Mouse (Mus musculus): ENCODE results near the gene Jmjd1c.

The Jmjd1c gene

GRCm38 (mm10) chr10:67253115-67253514 lies 157.2 kb downstream of the Jmjd1c start:
- DNase-seq = no peak

- peak; percentile 43 for DNase-seq
Observed at GRCm38 (mm10) chr10:67264852-67265251, 168.9 kb downstream of the Jmjd1c start.

DNA sequence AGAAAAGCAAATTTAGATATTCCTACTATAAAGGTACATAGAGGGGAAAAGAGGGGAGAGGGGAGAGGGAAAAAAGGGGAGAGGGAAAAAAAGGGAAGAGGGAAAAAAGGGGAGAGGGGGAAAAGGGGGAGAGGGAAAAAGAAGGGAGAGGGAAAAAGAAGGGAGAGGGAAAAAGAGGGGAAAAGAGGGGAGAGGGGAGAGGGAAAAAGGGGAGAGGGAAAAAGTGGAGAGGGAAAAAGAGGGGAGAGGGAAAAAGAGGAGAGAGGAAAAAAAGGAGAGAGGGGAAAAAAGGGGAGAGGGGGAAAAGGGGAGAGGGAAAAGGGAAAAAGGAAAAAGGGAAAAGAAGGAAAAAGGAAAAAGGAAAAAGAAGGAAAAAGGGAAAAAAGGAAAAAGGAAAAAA lies 180.0 kb downstream of the Jmjd1c start:
- DNase-seq = no peak

DNA sequence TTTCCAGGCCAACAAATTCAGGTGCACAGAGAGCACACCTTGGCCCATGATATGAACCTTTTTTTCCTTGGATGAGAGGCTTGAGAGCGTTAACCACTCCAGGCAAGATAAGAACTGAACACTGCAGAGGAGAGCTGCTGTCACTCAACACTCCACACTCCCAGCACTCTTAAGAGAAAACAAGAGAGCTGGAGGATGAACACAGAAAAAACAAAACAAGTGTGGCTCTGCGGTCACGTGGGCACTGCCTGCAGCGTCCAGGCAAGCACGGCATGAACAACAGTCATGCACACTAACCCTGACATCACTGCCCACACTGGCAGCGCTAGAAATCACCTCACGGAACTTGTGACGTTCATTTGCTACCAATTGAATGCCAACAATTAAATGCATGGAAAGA lies 185.9 kb downstream of the Jmjd1c start:
- DNase-seq = no peak

- no peak for DNase-seq
Observed at GRCm38 (mm10) chr10:67282531-67282930, 186.6 kb downstream of the Jmjd1c start.

DNA sequence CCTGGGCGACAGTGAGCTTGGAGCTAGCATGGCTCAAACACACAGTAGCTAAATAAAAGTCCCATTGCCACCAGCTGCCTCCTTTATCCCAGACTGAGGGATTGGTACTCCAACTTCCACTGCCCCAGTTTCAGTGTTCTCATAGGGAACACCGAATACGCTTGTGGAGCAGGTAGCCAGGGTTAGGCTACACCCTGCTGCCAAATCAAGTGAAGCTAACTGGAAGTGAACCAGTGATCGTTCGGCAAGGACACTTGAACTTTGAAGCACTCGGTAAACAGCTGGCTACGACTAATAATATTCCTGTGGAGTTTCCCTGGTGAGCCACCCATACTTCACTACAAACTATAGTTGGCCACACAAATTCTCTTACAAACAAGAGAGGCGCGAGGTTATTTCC lies 187.6 kb downstream of the Jmjd1c start:
- DNase-seq = no peak

DNA sequence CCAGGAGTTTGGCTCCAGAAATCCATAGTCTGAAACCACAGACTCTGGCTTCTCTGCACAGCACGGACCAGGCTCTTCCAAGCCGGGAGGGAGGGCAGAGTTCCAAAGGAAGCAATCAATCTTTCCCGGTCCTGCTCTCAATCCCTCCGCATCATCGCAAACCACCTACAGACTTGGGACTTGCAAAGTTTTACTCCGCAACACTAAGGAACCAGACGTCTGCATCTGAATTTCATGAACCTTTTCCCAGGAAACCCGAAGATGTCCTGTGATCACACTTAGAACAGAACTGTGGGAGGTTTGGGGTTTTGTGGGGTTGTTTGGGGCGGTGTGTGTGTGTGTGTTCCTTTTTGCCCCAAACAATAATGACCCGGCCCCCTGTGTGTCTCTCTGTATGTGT lies 188.4 kb downstream of the Jmjd1c start:
- no peak for DNase-seq

- DNase-seq = no peak
Observed at GRCm38 (mm10) chr10:67284761-67285175, 188.8 kb downstream of the Jmjd1c start.

DNA sequence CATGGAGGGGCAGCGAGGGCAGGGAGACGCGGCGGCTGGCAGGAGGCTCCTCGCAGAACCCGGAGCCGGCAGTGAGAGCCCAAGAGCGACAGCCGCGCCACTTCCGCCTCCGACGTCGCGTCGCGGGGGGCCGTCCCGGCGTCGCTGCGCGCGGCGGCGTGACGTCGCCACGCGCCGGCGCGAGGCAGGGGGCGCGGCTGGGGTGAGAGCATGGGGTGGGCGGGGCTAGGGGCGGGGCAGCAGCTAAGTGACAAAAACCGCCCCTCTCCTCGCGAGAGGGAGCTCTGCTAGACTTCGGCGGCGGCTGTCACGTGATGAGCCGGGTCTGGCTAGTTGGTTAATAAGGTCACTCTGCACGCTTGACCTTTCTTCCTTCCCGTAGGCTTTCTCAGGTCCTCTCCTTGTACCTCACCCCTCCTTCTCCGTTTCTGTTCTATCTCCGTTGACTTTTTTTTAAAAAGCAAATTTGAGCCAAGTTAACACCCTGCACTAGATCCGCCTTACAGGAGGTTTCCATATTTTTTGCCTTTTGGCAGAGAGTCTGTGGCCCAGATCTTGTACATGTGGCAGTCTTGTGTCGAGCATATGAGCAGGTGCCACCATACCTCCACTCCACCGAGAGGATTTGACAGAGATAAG lies 189.4 kb downstream of the Jmjd1c start, which contains the start of gene Nrbf2:
Gene Nrbf2 (minus strand): TSS at position 130 of the 639 bp plus-strand sequence.
- DNase-seq = peak; percentile 84

- DNase-seq = peak; percentile 68
Observed at GRCm38 (mm10) chr10:67287877-67288276, 192.0 kb downstream of the Jmjd1c start.

- no peak for DNase-seq
Observed at GRCm38 (mm10) chr10:67290622-67291021, 194.7 kb downstream of the Jmjd1c start.

DNA sequence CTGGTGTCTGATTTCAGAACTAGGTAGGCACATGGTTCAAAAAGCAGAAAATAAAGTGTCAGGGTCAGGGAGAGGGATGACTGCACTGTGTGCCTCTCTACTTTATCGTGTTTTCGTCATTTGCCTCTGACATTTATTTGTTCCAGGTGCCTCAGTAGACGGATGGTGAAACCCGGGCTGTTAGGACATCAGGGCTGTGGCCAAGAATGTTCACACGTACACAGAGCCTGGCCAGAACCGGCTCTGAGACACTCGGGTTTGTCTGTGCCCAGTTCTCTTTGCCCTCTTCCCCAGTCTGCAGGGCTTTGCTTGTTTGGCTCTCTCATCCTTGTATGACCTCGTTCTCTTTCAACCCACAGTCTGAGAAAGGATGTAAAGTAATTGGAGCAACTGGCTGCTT lies 195.2 kb downstream of the Jmjd1c start:
- no peak for DNase-seq

DNA sequence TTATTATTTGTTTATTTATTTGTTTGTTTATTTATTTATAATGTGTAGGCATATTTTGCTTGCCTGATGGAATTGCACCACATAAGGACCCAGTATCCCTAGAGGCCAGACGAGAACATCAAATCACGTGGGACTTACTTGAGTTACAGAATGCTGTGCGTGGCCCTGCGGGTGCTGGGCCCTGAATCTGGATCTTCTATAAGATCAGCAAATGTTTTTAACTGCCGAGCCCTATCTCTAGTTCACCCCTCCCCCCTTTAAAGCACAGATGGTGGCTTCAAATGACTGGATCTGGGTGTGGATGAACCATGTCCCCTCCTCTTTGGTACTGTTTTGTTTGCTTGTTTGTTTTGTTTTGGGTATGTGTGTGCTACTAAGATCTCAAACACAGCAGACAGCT lies 199.4 kb downstream of the Jmjd1c start:
- DNase-seq = no peak

DNA sequence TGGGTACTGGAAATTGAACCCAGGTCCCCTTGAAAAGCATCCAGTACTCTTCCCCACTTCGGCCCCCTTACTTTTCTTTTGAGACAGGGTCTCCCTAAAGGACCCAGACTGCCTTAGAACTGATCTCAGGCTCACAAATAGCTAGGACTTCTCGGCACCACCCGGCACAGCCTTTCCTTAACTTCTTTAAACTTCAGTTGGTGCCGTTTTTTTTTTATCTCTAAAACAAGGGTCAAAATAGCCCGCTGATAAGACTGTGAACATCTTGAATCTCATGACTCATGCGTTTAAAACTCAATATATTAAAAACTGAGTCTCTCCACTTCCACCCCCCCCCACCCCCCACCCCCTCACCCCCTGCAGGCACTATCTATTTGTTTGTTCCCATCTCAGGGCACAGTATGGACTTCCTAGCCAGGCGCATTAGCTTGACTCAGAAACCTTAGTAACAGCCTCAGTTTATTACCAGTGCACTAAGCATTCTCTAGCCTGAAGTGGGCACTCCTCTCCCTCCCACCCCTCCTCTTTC lies 200.1 kb downstream of the Jmjd1c start:
- no peak for DNase-seq

- DNase-seq = no peak
Observed at GRCm38 (mm10) chr10:67296482-67297152, 200.7 kb downstream of the Jmjd1c start.

DNA sequence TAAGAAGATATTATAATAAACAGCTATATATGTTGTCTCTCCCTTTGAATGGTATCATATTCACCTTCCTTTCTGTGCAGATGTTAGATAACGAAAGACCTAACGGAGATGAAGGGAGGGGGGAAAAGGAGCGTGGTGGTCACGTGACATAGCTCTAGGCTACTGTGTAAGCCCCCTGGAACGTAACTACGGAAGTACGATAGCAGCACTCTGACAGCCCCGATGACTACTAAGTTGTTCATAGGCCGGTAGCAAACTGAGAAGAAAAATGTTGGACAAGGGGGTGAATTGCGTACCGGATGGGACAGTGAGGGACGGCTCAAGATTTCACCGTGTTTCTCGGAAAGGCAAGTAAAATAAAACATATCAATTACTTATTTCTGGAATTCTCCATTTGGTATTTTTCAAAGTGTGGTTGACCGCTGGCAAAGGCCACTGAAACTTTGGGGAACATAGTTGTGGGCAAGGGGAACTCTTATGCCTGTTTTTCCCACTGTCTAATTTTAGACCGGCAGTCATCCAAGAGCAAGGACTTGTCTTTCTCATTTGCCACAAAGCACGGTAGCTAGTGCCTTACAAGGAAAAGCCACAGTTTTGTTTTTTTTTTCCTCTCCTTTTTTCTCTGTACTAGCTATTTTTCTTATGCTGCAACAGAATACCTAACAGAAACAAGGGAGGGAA lies 201.4 kb downstream of the Jmjd1c start:
- no peak for DNase-seq

- DNase-seq = no peak
Observed at GRCm38 (mm10) chr10:67298856-67299255, 202.9 kb downstream of the Jmjd1c start.

GRCm38 (mm10) chr10:67299285-67299684 lies 203.4 kb downstream of the Jmjd1c start:
- no peak for DNase-seq

GRCm38 (mm10) chr10:67301046-67301445 lies 205.1 kb downstream of the Jmjd1c start:
- no peak for DNase-seq

DNA sequence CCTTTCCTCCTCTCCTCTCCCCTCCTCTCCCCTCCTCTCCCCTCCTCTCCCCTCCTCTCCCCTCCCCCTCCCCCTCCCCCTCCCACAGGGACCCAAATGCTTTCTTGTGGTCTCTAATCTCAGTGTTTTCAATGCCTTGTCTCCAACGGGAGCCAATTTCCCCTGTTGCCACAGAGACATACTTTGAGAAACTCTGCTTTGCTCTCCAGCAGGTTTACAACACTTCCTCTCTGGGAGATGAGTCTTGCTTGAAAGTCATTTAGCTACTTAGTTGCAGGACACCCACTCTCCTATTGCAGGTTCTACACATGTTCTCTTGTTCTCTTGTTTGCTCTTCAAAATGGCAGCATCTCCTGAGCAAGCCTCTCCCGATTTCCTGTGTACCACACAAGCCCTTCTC lies 206.4 kb downstream of the Jmjd1c start:
- no peak for DNase-seq
